Mouse (Mus musculus) urinary bladder, postnatal 4 days (tissue): ENCODE results near the gene Lpo.

Source experiments
- DNase-seq, 2 experiments: peaks; one replicate each; pipeline ENCODE4 v3.0.0; 2021 to 2022; ENCODE audit warnings: low spot score in 2 of 2

Lpo gene

DNA sequence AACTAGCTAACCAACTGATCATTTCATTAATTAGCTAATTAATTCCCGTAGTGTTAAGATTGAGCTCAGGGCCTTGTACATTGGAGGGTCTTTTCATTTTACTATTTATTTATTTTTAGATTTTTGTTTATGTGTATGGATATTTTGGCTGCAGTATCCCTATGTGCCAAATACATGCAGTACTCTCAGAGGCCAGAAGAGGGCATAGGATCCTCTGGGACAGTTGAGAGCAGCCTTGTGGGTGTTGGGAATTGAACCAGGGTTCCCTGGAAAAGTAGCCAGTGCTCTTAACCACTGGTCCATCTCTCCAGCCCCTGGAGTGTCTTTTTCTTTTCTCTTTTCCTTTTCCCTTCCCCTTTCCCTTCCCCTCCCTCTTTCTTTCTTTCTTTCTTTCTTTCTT, 22.6 kb downstream of the Lpo start:
- DNase-seq: no peak

DNA sequence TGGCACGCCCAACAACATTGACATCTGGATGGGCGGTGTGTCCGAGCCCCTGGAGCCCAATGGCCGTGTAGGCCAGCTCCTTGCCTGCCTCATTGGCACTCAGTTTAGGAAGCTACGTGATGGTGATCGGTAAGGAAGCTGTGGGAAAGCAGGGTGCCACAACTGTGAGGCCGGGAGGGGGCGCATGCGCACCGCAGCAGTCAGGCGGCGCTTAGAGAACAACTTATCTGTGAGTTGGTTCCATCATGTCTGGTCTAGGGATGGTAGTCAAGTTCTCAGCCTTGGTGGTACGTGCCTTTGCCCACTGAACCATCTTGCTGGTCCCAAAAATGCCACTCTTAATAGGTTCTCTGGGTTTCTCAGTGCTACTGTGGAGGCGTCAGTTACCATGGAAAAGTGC, 25.5 kb downstream of the Lpo start:
- no peak for DNase-seq

DNA sequence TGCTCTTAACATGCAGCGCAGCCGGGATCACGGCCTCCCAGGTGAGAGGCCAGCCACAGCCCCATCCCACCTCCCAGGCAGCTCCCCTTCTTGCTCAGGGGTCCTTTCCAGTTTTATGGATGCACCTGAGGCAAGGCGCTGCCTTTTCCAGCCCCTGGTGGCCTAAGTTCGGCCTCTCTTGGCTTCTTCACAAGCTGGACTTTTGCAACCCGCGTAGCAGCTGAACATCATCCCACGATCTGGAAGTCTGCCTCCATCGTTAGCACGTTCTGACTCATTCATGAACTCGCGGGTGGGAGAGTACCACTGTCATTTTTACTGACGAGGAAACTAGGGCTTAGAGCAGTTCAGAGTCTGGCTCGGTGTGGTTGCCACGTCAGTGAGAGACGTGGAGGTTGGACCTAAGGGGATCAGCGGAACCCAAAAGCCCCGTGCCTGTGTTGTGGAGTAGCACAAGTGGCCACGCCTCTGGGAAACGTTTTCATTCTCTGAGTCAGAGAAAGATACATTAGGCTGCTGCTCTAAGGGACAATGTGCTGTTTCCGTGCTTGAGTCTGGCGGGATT, 26.3 kb downstream of the Lpo start:
- DNase-seq: peak in 1 of 2 experiments; percentile 49

DNA sequence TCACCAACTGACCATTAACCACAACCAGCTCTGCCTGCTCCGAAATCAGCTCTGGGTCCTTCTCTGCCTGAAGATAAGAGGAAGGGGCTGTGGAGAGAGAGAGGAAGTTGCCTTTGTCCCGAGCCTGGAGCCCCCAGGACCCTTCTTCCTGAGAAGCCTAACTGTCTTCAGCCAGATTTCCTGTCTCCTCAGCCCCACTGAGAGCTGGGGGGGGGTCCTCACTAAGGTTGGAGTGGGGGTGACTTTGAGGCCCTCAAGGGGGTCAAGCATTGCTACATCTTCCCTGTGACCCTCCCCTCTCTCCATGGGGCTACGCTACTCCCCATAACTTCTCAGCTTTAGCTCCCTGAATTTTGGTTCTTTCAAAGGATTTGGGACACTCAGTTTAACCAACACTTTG, 34.6 kb downstream of the Lpo start, which contains the start of gene Mpo:
Gene Mpo (plus strand): TSS at position 122 of the 400 bp plus-strand sequence.
- no peak for DNase-seq

DNA sequence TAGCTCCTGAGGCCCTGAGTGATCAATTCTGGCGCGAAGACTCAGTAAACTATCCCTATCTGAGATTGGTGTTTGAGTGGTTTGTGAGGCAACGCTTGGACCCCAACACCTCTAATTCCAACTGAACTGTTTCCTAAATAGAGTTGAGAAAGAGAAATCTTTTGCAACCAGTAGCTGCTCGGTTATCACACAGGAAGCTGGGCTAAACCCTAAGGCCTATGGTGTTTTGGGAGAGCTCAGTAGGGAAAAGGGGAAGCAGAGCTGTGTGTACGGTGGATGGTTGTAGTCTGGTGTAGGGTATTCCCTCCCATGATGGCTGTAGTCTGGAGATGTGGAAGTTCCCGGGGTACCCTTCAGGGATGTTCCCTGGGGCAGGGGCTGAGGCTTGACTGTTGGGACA, 38.0 kb downstream of the Lpo start:
- no peak for DNase-seq

DNA sequence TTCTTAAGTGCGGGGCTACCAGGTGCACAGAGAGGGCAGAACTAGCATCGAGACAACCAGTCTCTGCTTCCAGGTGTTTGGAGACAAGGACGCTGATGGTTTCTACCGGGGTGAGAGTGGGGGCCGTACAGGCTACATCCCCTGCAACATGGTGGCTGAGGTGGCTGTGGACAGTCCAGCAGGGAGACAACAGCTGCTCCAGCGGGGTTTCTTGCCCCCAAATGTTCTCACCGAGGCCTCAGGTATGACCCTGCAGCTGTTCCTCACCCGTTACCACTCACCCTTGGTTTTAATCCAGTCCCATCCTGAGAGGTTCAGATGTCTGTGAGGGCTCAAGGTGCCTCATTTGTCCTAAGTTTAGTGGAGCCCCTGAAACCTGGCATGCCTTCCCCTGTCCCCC, 48.0 kb downstream of the Lpo start:
- no peak for DNase-seq

DNA sequence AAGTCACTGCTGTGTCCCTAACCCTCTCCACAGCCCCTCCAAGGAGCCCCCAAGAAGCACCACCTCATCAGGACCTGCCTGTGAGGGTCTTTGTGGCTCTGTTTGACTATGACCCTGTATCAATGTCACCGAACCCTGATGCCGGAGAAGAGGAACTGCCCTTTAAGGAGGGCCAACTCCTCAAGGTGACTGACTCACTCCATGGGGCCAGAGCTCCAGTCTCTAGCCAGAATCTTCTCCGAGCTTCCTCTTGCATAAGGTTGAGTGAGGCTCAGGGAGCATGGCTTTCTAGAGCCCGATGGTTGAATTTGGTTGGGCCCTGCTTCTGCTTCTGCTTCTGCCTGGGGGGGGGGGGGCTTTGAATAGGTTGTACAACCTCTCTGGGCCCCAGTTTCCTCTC, 48.7 kb downstream of the Lpo start:
- no peak for DNase-seq

DNA sequence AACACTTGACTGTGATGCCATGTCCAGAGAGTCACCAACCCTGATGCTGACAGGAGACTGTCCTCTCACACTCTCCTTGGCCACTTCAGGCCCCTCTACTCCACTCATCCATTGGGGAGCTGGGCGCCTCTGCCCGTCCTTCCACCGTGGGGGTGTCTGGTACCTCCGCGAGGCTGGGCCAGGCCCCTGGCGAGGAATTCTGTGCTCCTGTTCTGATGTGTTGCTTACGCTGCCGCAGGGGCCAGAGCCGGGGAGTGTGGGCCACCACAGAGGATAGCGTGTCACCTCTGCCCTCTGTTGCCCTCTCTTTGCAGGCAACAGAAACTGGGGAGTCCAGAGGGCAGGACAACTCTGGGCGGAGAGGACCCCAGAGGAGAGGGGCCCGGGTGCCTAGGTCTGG, 49.2 kb downstream of the Lpo start:
- no peak for DNase-seq

DNA sequence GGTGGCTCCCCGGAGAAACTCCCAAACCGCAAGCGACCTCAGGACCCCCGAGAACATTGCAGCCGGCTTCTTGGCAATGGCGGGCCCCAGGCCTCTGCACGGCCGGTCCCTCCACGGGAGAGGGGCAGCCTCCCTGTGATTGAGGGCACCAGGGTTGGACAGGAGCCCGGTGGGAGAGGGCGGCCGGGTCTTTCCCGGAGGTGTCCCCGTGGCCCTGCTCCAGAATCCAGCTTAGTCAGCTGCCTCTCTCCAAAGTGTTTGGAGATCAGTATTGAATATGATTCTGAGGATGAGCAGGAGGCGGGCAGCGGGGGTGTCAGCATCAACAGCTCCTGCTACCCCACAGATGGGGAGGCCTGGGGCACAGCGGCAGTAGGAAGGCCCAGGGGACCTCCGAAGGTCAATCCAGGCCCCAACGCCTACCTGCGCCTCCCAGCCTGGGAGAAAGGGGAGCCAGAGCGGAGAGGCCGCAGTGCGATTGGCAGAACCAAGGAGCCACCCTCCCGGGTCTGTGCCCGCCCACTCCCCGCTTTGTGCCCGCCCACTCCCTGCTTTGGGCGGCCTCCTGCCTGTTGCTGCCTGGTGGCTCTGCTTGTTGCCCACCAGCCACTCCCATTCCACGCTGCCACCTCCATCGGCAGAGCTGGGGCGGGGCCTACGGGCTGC, 49.9 kb downstream of the Lpo start:
- DNase-seq: peak; percentile 66 to 81

DNA sequence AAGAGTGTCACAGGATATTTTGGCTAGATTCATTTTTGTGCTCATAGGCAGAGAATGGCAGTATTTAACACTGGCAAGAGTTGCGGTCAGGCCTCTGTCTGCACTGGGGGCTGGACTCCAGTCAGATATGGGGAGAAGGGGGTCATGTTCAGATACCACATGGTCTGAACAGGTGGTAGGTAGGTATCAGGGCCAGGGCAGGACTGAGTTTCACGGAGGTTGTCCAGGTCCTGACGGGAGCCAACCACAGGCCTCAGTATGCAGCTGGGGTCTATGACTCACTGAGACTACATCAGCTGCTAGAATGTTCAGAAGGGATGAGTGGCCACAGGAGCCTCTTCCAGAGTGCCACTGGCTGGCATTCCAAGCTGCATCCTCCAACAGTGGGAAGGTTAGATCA, 55.7 kb downstream of the Lpo start:
- DNase-seq: no peak

DNA sequence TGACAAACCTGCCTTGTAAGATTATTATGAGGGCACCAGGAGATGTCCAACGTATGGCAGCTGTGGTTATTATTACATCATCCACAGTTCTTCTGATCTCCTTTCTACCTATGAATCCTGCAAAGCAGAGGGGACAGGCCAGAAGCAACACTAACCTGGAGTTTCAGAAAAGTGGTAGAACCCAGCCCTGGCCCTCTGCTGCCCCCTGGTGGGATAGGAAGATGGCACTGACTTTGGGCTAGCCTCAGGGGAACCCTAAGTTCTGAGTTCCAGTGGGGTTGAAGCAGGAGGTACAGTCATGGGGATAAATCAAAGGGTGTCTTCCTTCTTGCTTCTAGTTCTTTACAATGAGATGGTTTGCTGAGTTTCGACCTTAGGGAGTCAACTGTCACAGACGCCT, 57.1 kb downstream of the Lpo start:
- DNase-seq: peak; percentile 41 to 80

DNA sequence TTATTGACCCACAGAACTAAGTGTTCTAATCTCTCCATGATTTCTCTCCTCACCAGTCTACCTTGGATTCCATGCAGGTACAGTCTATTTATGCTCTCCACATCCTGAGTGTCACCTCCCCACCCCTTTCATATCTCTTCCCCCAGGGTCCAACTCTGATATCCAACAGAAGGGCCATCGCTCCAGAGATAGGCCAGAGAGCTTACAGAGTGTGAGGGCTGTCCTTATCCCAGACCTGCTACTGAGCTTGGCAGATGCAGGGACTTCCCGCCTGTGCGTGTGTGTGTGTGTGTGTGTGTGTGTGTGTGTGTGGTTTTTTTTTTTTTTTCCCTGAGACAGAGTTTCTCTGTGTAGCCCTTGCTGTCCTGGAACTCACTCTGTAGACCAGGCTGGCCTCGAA, 59.3 kb downstream of the Lpo start:
- no peak for DNase-seq

DNA sequence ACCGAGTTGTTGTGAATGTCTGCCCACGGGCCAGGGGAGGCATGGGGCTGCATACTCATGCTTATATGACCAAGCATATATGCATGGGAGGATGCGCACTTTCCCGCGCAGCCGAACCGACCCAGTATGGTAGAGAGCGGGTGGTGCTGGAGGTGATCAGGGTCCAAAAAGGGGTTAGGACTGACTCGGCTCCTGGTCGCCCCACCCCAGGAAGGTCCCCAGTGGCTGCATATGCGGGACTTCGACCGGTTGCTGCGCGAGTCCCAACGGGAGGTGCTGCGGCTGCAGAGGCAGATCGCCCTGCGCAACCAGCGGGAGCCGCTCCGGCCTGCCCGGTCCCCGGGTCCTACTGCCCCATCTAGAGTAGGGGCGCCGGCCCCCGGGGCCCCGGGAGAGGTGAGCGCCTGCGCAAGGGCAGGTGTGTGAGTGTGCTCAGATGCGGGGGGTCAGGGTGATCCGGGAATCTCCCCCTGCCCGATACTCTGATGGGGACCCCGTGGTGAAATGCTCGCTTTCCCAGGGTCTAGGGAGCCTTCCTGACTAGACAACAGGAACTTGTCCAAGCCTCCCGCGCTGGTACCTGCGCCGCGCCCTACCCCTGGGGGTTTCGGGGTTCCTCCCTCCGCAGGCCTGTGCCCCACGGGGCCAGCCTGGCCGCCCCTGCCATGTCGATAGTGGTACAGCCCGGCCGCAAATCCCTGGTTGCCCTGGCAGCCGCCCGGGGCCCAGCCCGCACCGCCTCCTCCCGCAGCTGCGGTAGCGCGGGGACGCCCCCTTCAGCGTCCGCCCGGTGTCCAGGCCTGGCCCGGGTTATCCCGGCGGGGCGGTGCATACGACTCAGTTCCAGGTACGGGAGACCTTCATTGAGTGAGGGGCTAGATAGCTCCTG, 63.9 kb downstream of the Lpo start:
- DNase-seq: no peak

DNA sequence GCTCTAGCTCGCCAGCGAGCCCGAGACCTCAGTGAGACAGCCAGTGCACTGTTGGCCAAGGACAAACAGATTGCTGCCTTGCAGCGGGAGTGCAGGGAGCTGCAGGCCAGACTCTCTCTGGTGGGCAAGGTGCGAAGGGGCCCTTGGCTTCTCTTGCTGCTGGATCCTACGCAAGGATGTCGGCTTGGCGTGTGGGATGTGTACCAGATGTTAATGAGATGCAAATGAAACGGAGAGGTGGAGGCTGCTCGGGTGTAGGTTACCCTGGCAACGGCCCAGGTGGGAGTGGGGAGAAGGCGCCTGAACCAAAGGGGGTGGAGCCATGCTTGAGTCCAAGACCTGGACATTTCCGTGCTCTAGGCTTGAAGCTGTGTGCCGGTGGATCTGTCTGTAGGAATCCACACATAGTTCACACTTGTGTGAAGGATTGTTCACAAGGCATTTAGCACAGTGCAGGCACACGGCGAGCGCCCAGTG, 64.5 kb downstream of the Lpo start:
- no peak for DNase-seq

DNA sequence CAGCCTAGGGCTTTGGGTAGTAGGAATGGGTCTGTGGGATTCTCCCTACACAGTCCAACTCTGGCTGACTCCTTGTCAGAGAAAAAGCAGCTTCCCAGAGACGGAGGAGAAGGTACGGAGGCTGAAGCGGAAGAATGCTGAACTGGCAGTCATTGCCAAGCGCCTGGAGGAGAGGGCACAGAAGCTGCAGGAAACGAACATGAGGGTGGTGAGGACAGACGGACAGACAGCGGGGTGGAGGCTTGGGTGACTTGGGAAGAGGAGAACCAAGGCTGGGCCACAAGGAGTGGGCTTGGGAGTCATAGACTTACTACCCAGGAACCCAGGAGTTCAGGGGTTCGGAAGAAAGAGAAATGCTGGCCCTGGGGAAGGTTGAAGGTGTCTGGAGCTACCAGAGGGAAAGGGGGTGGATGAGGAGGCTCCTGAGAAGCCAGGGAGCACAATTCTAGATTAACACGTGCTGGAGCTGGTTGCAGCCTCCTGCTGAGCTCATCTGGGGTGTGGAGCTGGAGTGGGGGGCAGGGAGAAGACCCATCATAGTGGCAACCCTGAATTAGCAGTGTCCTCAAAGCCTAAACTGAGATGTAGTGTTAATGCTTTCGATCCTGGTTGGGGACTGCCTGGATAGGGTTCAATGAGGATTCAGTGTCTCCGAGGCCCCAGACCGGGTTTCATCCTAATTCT, 65.2 kb downstream of the Lpo start:
- no peak for DNase-seq

DNA sequence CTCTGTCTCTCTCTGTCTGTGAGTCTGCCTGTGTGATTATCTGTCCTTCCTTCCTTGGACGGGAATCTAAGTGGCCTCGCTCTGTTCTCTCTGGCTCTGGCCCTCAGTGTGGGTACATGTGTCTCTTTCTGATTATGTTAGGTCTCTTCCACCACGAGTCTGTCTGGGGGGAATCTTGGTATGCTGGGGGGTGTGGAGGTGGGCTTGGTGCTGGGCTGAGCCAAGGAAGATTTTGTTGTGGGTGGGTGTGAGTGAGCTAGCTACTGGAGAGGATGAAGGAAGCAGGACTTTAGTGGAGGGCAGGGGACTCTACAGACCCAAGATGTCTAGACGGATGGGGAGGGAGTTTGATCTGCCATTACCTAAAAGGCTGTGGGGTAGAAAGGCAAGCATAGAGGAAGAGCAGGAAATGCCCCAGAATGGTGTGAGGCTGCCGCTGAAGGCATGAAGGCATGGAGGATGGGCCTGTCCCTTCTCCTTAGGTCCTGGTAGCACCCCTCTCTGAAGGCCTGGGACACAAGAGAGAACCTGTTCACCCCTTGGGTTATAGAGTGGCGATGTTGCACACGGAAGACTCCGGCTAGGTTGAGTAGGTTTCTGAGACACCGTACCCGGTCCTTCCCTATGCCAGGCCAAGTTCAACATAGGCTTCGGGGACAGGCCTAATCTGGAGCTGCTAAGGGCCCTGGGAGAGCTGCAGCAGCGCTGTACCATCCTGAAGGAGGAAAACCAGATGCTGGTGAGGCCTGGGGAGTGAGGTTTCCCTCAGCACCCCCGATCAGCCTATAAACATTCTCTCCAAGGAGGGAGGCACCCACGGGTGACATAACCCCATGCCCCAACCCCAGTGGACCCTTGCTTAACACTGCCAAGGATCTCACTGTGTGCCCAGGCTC, 66.0 kb downstream of the Lpo start:
- DNase-seq: no peak

DNA sequence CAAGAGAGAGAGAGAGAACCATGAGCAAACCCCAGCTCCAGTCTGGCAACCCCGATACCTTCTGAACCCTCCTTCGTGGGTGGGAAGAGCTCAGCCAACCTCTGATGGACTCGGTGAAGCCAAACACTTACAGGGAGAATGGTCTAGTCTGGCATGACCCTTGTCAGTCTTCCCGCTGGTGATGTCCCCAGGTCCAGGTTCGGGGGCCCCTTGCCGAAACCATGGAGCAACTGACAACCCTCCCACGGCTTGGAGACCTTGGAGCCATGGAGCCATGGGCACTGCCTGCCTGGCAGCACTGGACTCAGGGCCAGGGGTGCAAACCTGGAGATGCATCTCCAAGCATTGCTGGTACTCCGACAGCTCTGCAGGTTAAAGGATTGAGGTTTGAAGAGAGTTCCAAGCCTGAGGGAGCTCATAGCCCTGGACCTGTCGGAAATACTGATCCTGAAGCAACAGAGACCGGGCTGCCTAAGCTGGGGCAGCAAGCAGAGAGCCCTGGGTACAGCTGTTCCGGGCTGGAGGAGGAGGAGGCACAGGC, 66.8 kb downstream of the Lpo start:
- DNase-seq: no peak

DNA sequence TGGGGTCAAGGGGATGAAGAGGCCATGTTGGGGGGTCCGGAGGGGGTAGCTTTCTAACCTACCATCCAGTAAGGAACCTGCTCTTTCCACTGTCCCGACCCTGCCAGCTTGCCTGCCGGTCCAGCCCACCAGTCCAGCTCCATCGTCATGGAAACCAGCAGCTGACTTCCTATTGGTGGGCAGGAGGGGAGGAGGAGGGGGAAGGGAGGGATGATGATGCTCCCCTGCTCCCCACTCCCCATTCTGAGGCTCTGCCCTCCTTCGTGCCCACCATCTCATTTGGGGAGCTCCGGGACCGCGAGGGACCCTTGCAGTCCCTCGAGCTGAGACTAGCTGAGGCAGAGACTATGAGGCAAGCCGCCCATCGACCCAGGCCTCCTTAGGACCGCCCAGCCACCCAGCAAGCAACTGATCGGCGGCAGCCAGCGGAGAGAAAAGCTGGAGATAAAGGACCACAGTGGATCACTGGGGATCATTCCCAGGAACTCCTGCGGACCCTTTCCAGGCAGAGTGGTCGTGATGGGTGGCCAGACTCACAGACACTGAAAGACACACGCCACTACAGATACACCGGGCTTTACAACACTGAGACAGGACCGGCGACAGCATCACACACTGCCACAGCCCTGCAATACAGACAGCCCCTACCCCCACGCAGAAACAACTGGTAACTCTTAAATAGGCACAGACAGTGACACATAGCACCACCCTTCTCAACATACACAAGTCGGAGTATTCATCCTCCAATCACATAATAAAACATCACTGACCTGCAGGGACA, 67.6 kb downstream of the Lpo start, which contains the start of gene Tspoap1:
Gene Tspoap1 (plus strand): TSS at position 241 of the 781 bp plus-strand sequence.
- no peak for DNase-seq

DNA sequence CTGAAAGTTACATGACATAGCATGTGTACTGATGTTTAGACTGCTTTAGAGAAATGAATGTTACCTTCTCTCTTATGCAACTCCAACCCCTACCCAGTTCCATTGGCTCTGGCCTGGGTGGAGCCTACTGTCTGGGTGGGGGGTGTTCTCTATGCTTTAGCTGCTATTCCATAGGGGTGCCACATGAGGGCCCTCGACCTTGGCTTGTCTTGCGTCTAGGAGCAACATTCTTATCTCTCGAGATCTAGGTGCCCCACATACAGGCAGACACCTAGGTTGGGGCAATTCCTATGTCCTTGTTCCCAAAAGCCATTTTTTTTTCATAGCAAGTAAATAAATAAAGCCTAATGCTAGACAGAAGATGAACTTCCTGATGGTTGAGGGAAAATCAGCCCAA, 68.5 kb downstream of the Lpo start:
- DNase-seq: no peak
